Mouse (Mus musculus) c-Kit-positive CD71-negative TER-119-negative erythroid progenitor cells, embryonic 14.5 days (primary cell): ENCODE data around the gene Slc5a5.

Experiments used
- DNase-seq: peaks from one replicate; pipeline ENCODE4 v3.0.0-alpha.2; 2013; ENCODE audit warnings: low read depth

Gene Slc5a5

DNA sequence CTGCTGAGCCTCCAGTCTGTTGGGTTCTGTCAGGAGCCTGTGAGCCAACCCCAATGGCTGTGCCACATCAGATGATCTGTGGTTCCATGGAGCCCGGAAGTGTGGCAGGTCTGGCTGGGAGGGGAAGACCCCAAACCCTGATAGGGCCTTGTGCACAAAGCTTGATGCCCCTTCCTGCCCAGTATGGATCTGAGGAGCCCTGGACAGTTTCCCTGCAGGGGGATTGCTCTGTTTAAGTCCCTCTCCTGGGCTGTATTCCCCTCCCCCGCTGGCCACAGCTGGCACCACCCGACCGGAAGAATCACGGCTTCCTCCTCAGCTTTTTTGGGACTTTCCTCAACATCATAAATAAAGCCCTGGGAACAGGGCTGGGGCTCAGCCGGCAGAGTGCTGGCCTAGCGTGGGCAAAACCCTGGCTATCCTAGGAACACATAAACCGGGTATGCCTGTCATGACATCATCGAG is 59.5 kb downstream of the Slc5a5 start:
- no peak for DNase-seq
